Mouse (Mus musculus): ENCODE results near the gene Ubiad1. TPM values are rescaled to one million over a fixed set of nuclear protein-coding genes. Genes with fewer than 3 reads are reported as not detected.

Ubiad1 gene
- polyA plus RNA-seq, 1 experiment from 2014 or later: 15.9 TPM

GRCm38 (mm10) chr4:148429686-148430085 is 14.9 kb downstream of the Ubiad1 start:
- no peak overlapping the region for H3K27ac ChIP-seq (replicated peaks; ENCODE audit: low read depth, low read length)
- no peak overlapping the region for H3K9ac ChIP-seq (ENCODE audit: low read length)
- no peak overlapping the region for H3K4me3 ChIP-seq (ENCODE audit: low read depth, low read length)
- H3K4me2 ChIP-seq (ENCODE audit: low read depth, severe bottlenecking): no peak overlapping the region
- peak; percentile 91 for DNase-seq (ENCODE audit: low spot score)
- H3K27me3 ChIP-seq (ENCODE audit: control insufficient read depth, insufficient read depth, low read length): no peaks in the 10 kb centered on the region
- ATAC-seq (ENCODE audit: insufficient number of reproducible peaks, low FRiP score, low TSS enrichment, low read depth): peak; percentile 35; the same call in 1 of the 2 replicates
- H3K4me1 ChIP-seq (ENCODE audit: control insufficient read depth, insufficient read depth, low read length): peaks cover 6% of the 10 kb centered on the region; the same call in 1 of the 2 replicates
- no peaks in the 10 kb centered on the region for H3K36me3 ChIP-seq (ENCODE audit: control insufficient read depth, insufficient read depth, low read length)
- WGBS: 20% methylated on average over 6 of the region's 6 CpGs
- H3K9me3 ChIP-seq (ENCODE audit: control insufficient read depth, low read length): no peaks in the 10 kb centered on the region

GRCm38 (mm10) chr4:148429121-148429520 is 15.4 kb downstream of the Ubiad1 start:
- H3K9me3 ChIP-seq (ENCODE audit: control insufficient read depth, low read length): no peaks in the 10 kb centered on the region
- no peak for ATAC-seq (ENCODE audit: insufficient number of reproducible peaks, low FRiP score, low TSS enrichment, low read depth)
- WGBS: 88% methylated on average over 11 of the region's 11 CpGs

DNA sequence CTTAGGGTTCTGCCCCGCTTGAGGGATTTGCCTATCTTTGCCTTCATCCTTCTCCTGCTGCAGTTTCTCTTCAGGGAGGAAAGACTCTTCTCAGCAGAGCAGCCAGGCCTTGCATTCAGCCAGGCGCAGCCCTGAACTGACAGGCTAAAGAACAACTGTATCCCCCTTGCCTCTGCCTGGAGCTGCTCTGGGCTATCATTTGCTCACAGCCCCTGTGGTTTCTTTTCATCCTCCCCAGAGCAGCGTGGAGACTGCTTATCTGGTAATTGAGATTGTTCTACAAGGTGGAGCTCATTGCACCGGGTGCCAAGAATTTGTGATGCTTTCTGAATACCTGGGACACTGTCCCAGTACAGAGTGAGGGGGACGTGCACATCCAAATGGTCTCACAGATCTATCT is 16.0 kb downstream of the Ubiad1 start:
- 86% methylated on average over 5 of the region's 5 CpGs for WGBS
- Histone ChIP-seq H3K27ac (replicated peaks; ENCODE audit: low read depth, low read length) (no peak overlapping the region), H3K9me3 (ENCODE audit: control insufficient read depth, low read length) (no peaks in the 10 kb centered on the region), H3K36me3 (ENCODE audit: control insufficient read depth, insufficient read depth, low read length) (no peaks in the 10 kb centered on the region), H3K9ac (ENCODE audit: low read length) (no peak overlapping the region), H3K4me1 (ENCODE audit: control insufficient read depth, insufficient read depth, low read length) (peaks cover 6% of the 10 kb centered on the region; the same call in 1 of the 2 replicates), H3K4me2 (ENCODE audit: low read depth, severe bottlenecking) (no peak overlapping the region), H3K27me3 (ENCODE audit: control insufficient read depth, insufficient read depth, low read length) (no peaks in the 10 kb centered on the region), H3K4me3 (ENCODE audit: low read depth, low read length) (no peak overlapping the region)
- ATAC-seq (ENCODE audit: insufficient number of reproducible peaks, low FRiP score, low TSS enrichment, low read depth) (no peak), DNase-seq (ENCODE audit: low spot score) (no peak)

More at GRCm38 (mm10) chr4:148429121-148429520, 15.4 kb downstream of the Ubiad1 start:
- Histone ChIP-seq H3K36me3 (ENCODE audit: control insufficient read depth, insufficient read depth, low read length) (no peaks in the 10 kb centered on the region), H3K27ac (replicated peaks; ENCODE audit: low read depth, low read length) (no peak overlapping the region), H3K4me2 (ENCODE audit: low read depth, severe bottlenecking) (no peak overlapping the region), H3K9ac (ENCODE audit: low read length) (no peak overlapping the region), H3K4me1 (ENCODE audit: control insufficient read depth, insufficient read depth, low read length) (peaks cover 6% of the 10 kb centered on the region; the same call in 1 of the 2 replicates), H3K27me3 (ENCODE audit: control insufficient read depth, insufficient read depth, low read length) (no peaks in the 10 kb centered on the region), H3K4me3 (ENCODE audit: low read depth, low read length) (no peak overlapping the region)
- DNase-seq (ENCODE audit: low spot score): no peak

DNA sequence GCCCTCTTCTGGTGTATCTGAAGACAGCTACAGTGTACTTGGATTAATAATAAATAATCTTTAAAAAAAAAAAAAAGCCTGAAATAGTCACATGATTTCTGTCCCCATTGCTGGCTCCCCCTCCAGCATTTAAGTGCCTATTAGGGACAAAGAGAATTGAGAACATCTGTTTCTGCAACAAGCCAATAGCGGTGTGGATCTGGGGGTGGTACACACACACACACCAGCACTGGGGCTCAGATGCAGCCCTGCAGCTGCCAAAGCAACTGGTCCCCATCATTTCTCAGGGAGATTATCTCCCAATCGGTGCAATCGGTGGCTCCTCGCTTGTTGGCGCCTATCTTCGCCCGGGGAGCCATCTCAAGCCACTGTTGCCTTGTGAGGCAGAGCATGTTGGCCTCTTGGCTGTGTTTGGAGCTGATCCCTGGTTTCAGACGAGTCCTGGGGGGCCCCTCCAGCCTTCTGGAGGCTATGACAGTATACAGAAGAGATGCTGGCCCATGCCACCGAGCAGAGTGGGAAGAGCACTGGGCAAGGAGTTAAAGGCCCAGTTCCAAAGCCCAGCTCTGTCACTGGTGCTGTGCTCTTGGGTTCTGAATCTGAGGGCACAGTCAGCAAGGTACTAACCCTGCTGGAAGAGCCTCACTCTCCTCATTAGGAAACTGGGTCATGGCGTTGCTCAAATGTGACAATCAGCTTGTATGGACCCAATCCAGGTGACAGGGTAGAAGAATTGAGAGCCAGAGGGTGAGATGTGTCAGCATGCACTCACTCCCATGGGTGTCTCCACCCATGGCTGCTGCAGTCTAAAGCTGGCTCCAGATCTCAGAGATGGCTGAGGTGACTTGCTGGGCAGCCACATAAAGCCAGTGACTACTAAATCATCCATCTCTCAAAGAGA is 17.4 kb downstream of the Ubiad1 start:
- DNase-seq (ENCODE audit: low spot score) (no peak), ATAC-seq (ENCODE audit: insufficient number of reproducible peaks, low FRiP score, low TSS enrichment, low read depth) (no peak)
- H3K4me1 ChIP-seq (ENCODE audit: control insufficient read depth, insufficient read depth, low read length): peaks cover 6% of the 10 kb centered on the region; the same call in 1 of the 2 replicates
- 63% methylated on average over 10 of the region's 10 CpGs for WGBS
- H3K4me2 ChIP-seq (ENCODE audit: low read depth, severe bottlenecking): no peak overlapping the region
- no peak overlapping the region; the same call in 1 of the 2 replicates for H3K9ac ChIP-seq (ENCODE audit: low read length)
- no peaks in the 10 kb centered on the region for H3K36me3 ChIP-seq (ENCODE audit: control insufficient read depth, insufficient read depth, low read length)
- H3K27me3 ChIP-seq (ENCODE audit: control insufficient read depth, insufficient read depth, low read length): no peaks in the 10 kb centered on the region
- no peak overlapping the region for H3K27ac ChIP-seq (replicated peaks; ENCODE audit: low read depth, low read length)
- no peaks in the 10 kb centered on the region for H3K9me3 ChIP-seq (ENCODE audit: control insufficient read depth, low read length)
- H3K4me3 ChIP-seq (ENCODE audit: low read depth, low read length): no peak overlapping the region

GRCm38 (mm10) chr4:148417559-148417958 is 27.0 kb downstream of the Ubiad1 start:
- Histone ChIP-seq H3K4me1 (ENCODE audit: control insufficient read depth, insufficient read depth, low read length) (peaks cover 5% of the 10 kb centered on the region; the same call in 1 of the 2 replicates), H3K36me3 (ENCODE audit: control insufficient read depth, insufficient read depth, low read length) (no peaks in the 10 kb centered on the region), H3K9ac (ENCODE audit: low read length) (no peak overlapping the region), H3K4me3 (ENCODE audit: low read depth, low read length) (no peak overlapping the region), H3K4me2 (ENCODE audit: low read depth, severe bottlenecking) (no peak overlapping the region), H3K27me3 (ENCODE audit: control insufficient read depth, insufficient read depth, low read length) (peaks cover 5% of the 10 kb centered on the region; the same call in 1 of the 2 replicates), H3K27ac (replicated peaks; ENCODE audit: low read depth, low read length) (no peak overlapping the region), H3K9me3 (ENCODE audit: control insufficient read depth, low read length) (no peaks in the 10 kb centered on the region)
- 50% methylated on average over 6 of the region's 6 CpGs for WGBS
- ATAC-seq (ENCODE audit: insufficient number of reproducible peaks, low FRiP score, low TSS enrichment, low read depth) (no peak), DNase-seq (ENCODE audit: low spot score) (no peak)

GRCm38 (mm10) chr4:148417074-148417526 is 27.5 kb downstream of the Ubiad1 start:
- Histone ChIP-seq H3K9me3 (ENCODE audit: control insufficient read depth, low read length) (no peaks in the 10 kb centered on the region), H3K4me3 (ENCODE audit: low read depth, low read length) (no peak overlapping the region), H3K4me2 (ENCODE audit: low read depth, severe bottlenecking) (no peak overlapping the region), H3K36me3 (ENCODE audit: control insufficient read depth, insufficient read depth, low read length) (no peaks in the 10 kb centered on the region), H3K27me3 (ENCODE audit: control insufficient read depth, insufficient read depth, low read length) (peaks cover 5% of the 10 kb centered on the region; the same call in 1 of the 2 replicates), H3K27ac (replicated peaks; ENCODE audit: low read depth, low read length) (no peak overlapping the region), H3K9ac (ENCODE audit: low read length) (no peak overlapping the region), H3K4me1 (ENCODE audit: control insufficient read depth, insufficient read depth, low read length) (peaks cover 5% of the 10 kb centered on the region; the same call in 1 of the 2 replicates)
- WGBS: 42% methylated on average over 11 of the region's 11 CpGs
- no peak for DNase-seq (ENCODE audit: low spot score)
- ATAC-seq (ENCODE audit: insufficient number of reproducible peaks, low FRiP score, low TSS enrichment, low read depth): no peak

DNA sequence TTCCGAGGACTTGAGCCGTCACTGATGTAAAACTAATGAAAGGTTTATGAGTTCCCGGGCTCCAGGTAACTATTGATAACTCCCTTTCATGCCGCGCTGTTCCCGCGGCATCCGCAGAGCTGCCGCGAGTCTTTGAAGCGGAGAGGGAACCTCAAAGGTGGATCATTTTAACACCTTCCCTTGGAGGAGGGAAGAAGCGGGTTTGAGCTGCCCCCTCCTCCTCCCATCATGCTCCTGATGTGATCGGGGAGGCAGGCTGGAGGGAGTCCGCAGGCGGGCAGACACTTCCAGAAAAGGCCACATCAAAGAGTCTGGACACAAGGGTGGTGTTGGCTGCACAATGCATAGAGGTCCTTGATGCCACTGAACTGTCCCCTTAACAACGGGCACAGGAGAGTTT is 29.0 kb downstream of the Ubiad1 start:
- H3K4me2 ChIP-seq (ENCODE audit: low read depth, severe bottlenecking): peak overlapping the region; percentile 33; the same call in 1 of the 2 replicates
- no peak overlapping the region for H3K27ac ChIP-seq (replicated peaks; ENCODE audit: low read depth, low read length)
- H3K9me3 ChIP-seq (ENCODE audit: control insufficient read depth, low read length): no peaks in the 10 kb centered on the region
- H3K4me1 ChIP-seq (ENCODE audit: control insufficient read depth, insufficient read depth, low read length): peaks cover 5% of the 10 kb centered on the region; the same call in 1 of the 2 replicates
- peaks cover 5% of the 10 kb centered on the region; the same call in 1 of the 2 replicates for H3K27me3 ChIP-seq (ENCODE audit: control insufficient read depth, insufficient read depth, low read length)
- DNase-seq (ENCODE audit: low spot score) (peak; percentile 50), ATAC-seq (ENCODE audit: insufficient number of reproducible peaks, low FRiP score, low TSS enrichment, low read depth) (no peak; the same call in 1 of the 2 replicates)
- H3K4me3 ChIP-seq (ENCODE audit: low read depth, low read length): no peak overlapping the region
- H3K9ac ChIP-seq (ENCODE audit: low read length): 0 out of 2 replicates have a peak overlapping the region, but pooled peaks have one; percentile 13
- H3K36me3 ChIP-seq (ENCODE audit: control insufficient read depth, insufficient read depth, low read length): no peaks in the 10 kb centered on the region
- 3% methylated on average over 16 of the region's 16 CpGs for WGBS

DNA sequence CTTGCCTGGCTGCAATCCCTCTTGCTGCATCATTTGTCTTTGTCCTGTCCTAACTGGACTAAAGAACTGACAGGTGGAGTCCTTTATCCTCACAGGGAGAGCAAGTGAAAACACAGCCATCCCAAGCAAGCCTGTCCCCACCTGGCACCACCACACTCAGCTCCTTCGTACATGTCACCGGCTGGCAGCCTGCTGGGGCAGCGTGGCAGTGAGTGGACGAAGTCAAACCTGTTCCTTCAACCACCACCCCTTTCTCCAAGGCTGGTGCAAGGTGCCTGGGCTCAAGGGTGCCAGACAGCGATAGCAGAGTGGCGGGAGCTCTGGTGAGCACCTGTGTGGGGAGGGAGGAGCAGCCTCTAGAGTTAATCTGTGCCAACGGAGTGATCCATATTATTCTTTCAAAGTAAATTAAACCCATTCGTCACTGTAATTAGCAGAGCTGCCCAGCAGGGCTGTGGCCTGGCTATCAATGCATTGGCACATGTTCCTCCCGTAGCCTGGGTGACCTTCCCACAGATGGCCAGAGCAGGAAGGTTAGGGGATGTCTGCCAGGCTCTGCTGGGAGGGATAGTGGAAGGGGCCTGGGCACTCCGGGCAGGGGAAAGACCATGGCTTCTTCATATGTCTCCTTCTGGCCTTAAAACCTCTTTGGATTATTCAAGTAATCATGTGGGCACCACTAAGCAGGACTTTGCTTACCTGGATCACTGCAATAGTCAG is 36.2 kb downstream of the Ubiad1 start:
- Histone ChIP-seq H3K9ac (ENCODE audit: low read length) (no peak overlapping the region), H3K36me3 (ENCODE audit: control insufficient read depth, insufficient read depth, low read length) (no peaks in the 10 kb centered on the region), H3K9me3 (ENCODE audit: control insufficient read depth, low read length) (no peaks in the 10 kb centered on the region), H3K4me2 (ENCODE audit: low read depth, severe bottlenecking) (no peak overlapping the region), H3K4me1 (ENCODE audit: control insufficient read depth, insufficient read depth, low read length) (peaks cover 20% of the 10 kb centered on the region), H3K27ac (replicated peaks; ENCODE audit: low read depth, low read length) (no peak overlapping the region), H3K27me3 (ENCODE audit: control insufficient read depth, insufficient read depth, low read length) (peaks cover 25% of the 10 kb centered on the region), H3K4me3 (ENCODE audit: low read depth, low read length) (no peak overlapping the region)
- DNase-seq (ENCODE audit: low spot score): no peak
- no peak for ATAC-seq (ENCODE audit: insufficient number of reproducible peaks, low FRiP score, low TSS enrichment, low read depth)
- 68% methylated on average over 10 of the region's 10 CpGs for WGBS

Measured in limb, embryonic 11.5 days (tissue).